Comparison of ENCODE assay signal across 26 mouse cellular contexts in genomic region chr5:102450897-102451296, GRCm38 (mm10). TPM values are rescaled to one million over a fixed set of nuclear protein-coding genes. Genes with fewer than 3 reads are reported as not detected.
DNase-seq lines count a peak whose midpoint lies in the region; TF ChIP-seq lines count a peak whose summit lies in the region.
"Had no signal": no experiment of that assay in that cellular context is flagged by ENCODE, and none has a peak within 500 bp of the region (broad histone marks: within the 10 kb centered on the region; RNA-seq: fewer than 3 reads in every experiment).

No protein-coding gene starts in this region.

- 33% methylated on average over 2 of the region's 2 CpGs for WGBS in macrophage (ENCODE audit: missing documents)
- WGBS in thymus, adult 2 months = 31% methylated on average over 2 of the region's 2 CpGs

- no peak for TF ChIP-seq CTCF in thymus, adult 2 months (IDR thresholded peaks at IDR 0.05; ENCODE audit: borderline replicate concordance, control insufficient read depth, extremely low read depth, insufficient read depth, low read length, poor library complexity)

- TF ChIP-seq POLR2A in thymus, adult 2 months (IDR thresholded peaks at IDR 0.05; ENCODE audit: control insufficient read depth, extremely low read depth, insufficient read depth, low read length, poor library complexity) = no peak

- no peaks in the 10 kb centered on the region for H3K36me3 ChIP-seq in macrophage (ENCODE audit: inconsistent target)
- H3K36me3 ChIP-seq in splenic B cell, adult 2 months (ENCODE audit: control insufficient read depth, insufficient read depth, low read length, poor library complexity, severe bottlenecking) = no peaks in the 10 kb centered on the region
- no peaks in the 10 kb centered on the region for H3K36me3 ChIP-seq in thymus, adult 2 months (ENCODE audit: control insufficient read depth, insufficient read depth, low read length)
- H3K36me3 ChIP-seq: embryonic facial prominence, embryonic 12.5 days; embryonic facial prominence, embryonic 15.5 days; G1E; heart, embryonic 12.5 days; heart, embryonic 15.5 days; intestine, embryonic 15.5 days had no signal

- H3K27me3 ChIP-seq in splenic B cell, adult 2 months (ENCODE audit: control insufficient read depth, insufficient read depth, low read length, poor library complexity, severe bottlenecking) = no peaks in the 10 kb centered on the region
- H3K27me3 ChIP-seq in thymus, adult 2 months (ENCODE audit: control insufficient read depth, insufficient read depth, low read length) = no peaks in the 10 kb centered on the region
- H3K27me3 ChIP-seq: embryonic facial prominence, embryonic 12.5 days; embryonic facial prominence, embryonic 15.5 days; heart, embryonic 12.5 days; heart, embryonic 15.5 days; intestine, embryonic 15.5 days; Patski had no signal

- DNase-seq in heart, adult 11 months = peak; percentile 21
- DNase-seq in heart, postnatal 36 days = no peak
- peak; percentile 5 for DNase-seq in splenic B cell, adult 2 months (ENCODE audit: low read depth, low spot score)
- no peak for DNase-seq in frontal cortex, postnatal 25 days (ENCODE audit: low spot score in 2 of 2)
- DNase-seq in thymus, adult 2 months = no peak
- DNase-seq: adrenal gland, postnatal 10 days; adrenal gland, postnatal 36 days; cerebellum, adult 18-20 months; cerebellum, adult 9-10 months; cerebellum, postnatal 14 days; forebrain, postnatal 0 days; gastrocnemius, postnatal 10 days; gastrocnemius, postnatal 36 days; heart, adult 18-20 months; heart, postnatal 10 days; heart, postnatal 4 days had no signal

- no peaks in the 10 kb centered on the region for H3K79me2 ChIP-seq in macrophage (ENCODE audit: inconsistent target)

- intact Hi-C loops in heart, postnatal 36 days (cut with DNase I) = no loop called here

- 0 out of 2 replicates have a peak overlapping the region, but pooled peaks have one; percentile 0 for H3K27ac ChIP-seq in macrophage
- no peak overlapping the region for H3K27ac ChIP-seq in thymus, adult 2 months (ENCODE audit: control insufficient read depth, insufficient read depth, low read length)
- H3K27ac ChIP-seq: embryonic facial prominence, embryonic 12.5 days; embryonic facial prominence, embryonic 15.5 days; heart, embryonic 15.5 days; hindbrain, embryonic 14.5 days; hindbrain, postnatal 0 days; intestine, embryonic 15.5 days had no signal

- no peaks in the 10 kb centered on the region for H3K4me1 ChIP-seq in thymus, adult 2 months (replicated peaks; ENCODE audit: control insufficient read depth, insufficient read depth, low read length)
- H3K4me1 ChIP-seq: embryonic facial prominence, embryonic 12.5 days; embryonic facial prominence, embryonic 15.5 days; heart, embryonic 12.5 days; heart, embryonic 15.5 days; intestine, embryonic 15.5 days had no signal

- H3K4me3 ChIP-seq in macrophage (ENCODE audit: inconsistent target) = no peak overlapping the region
- no peak overlapping the region for H3K4me3 ChIP-seq in thymus, adult 2 months (ENCODE audit: control insufficient read depth, insufficient read depth, low read length)
- H3K4me3 ChIP-seq: embryonic facial prominence, embryonic 12.5 days; embryonic facial prominence, embryonic 15.5 days; heart, embryonic 12.5 days; heart, embryonic 15.5 days; intestine, embryonic 15.5 days had no signal

RNA-seq across cellular contexts. Expression of gene Arhgap24, which starts 30.3 kb away (rescaled TPM):
- total RNA-seq in heart, postnatal 36 days (2021) = 10 to 100 TPM; 17.2 to 33.0 TPM
- total RNA-seq in macrophage (2018; cell fraction: chromatin; rRNA removed) = 100 to 1,000 TPM in 1 of 26 experiments, 10 to 100 TPM in 25; 35.8 to 104 (median 61.4) TPM
- total RNA-seq in macrophage (2018; cell fraction: cytosol; rRNA removed) = 10 to 100 TPM; 10.4 to 21.1 (median 16.8) TPM
- 10 to 100 TPM; 25.9 to 99.4 (median 49.8) TPM for total RNA-seq in macrophage (2018; cell fraction: nucleus; rRNA removed)
- polyA plus RNA-seq in macrophage (2018) = 9.2 to 16.8 TPM (median 15.2 TPM) in 3 replicates
- polyA plus RNA-seq in thymus, adult 2 months (2012; rRNA removed) = 3.7 and 4.5 TPM in 2 replicates
- polyA plus RNA-seq: G1E had no signal

Comparison
In these comparisons a context has a peak if more than half of its experiments do, and no peak if none do; other contexts are left out.
1. DNase-seq: peak in heart, adult 11 months (single experiment) and splenic B cell, adult 2 months (single experiment); none in heart, postnatal 36 days (0 of 2), frontal cortex, postnatal 25 days (0 of 2) and thymus, adult 2 months (single experiment).